Mouse (Mus musculus) lung, postnatal 0 days (tissue): Measurements from ENCODE around the gene Qk.

Experiments
- CTCF ChIP-seq: IDR thresholded peaks from 2 replicates; pipeline ENCODE4 v1.5.1; 2016; ENCODE audit warnings: antibody characterized with exemption, mild to moderate bottlenecking
- EP300 ChIP-seq: IDR thresholded peaks from 2 replicates; pipeline ENCODE4 v1.6.1; 2016; ENCODE audit warnings: antibody characterized with exemption, mild to moderate bottlenecking, control low read depth

DNA sequence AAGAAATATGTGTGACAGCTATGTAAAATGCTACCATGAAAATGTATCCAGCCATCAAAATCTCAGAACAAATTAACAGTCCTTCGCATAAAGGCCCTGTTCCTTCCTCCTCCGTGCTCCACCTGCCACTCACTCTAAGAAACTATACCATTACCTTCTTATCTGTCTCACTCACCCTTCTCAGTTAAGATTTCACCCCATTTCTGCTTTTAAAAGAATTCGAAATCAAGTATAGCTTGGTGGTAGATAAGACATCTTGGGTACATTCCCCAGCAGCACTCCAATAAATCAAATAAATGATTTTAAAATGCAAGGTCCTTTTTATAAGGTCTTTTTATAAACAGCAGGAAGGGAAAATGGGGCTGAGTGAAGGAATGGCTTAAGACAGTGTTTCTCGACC is 53.4 kb downstream of the Qk start:
- TF ChIP-seq EP300, result no peak
- TF ChIP-seq CTCF, result no peak
